Mouse (Mus musculus): ENCODE results near the gene Dusp1. TPM values are rescaled to one million over a fixed set of nuclear protein-coding genes. Genes with fewer than 3 reads are reported as not detected.

Dusp1 gene
- total and polyA plus RNA-seq, 3 experiments = 3.5 to 9.9 (median 5.6) TPM

GRCm38 (mm10) chr17:26563476-26563875 is 1.5 kb upstream of the Dusp1 start:
- peaks cover 39 to 52% of the 10 kb centered on the region in 2 experiments for H3K36me3 ChIP-seq (replicated peaks in 1 of 2; ENCODE audit: control insufficient read depth in 1 of 2, insufficient read depth in 1 of 2, low read length in 1 of 2)
- peak overlapping the region; percentile 85; the same call in 1 of the 2 replicates for H3K4me2 ChIP-seq (ENCODE audit: insufficient read depth, low read depth, poor library complexity, severe bottlenecking)
- no peak for TF ChIP-seq ELF1 (IDR thresholded peaks at IDR 0.05; ENCODE audit: low read depth, low read length)
- TF ChIP-seq MAFK (IDR thresholded peaks at IDR 0.05; ENCODE audit: insufficient replicate concordance, low read length) = no peak
- no peak for TF ChIP-seq BHLHE40 (IDR thresholded peaks at IDR 0.05; ENCODE audit: low read depth, low read length)
- no peak for TF ChIP-seq NELFE (IDR thresholded peaks at IDR 0.05; ENCODE audit: low read depth, low read length)
- TF ChIP-seq ETS1 (conservative IDR thresholded peaks at IDR 0.05; ENCODE audit: low read depth, low read length) = no peak
- no peak for TF ChIP-seq MAZ (IDR thresholded peaks at IDR 0.05; ENCODE audit: low read depth, low read length)
- TF ChIP-seq UBTF (IDR thresholded peaks at IDR 0.05; ENCODE audit: low read depth, low read length) = no peak
- TF ChIP-seq E2F4 (IDR thresholded peaks at IDR 0.05; ENCODE audit: insufficient replicate concordance, low read depth, low read length) = no peak
- no peak for TF ChIP-seq GABPA (IDR thresholded peaks at IDR 0.05; ENCODE audit: insufficient replicate concordance, low read depth, low read length)
- no peak for TF ChIP-seq ZKSCAN1 (IDR thresholded peaks at IDR 0.05; ENCODE audit: borderline replicate concordance, low read depth, low read length)
- no peak for TF ChIP-seq HCFC1 (IDR thresholded peaks at IDR 0.05; ENCODE audit: low read depth, low read length)
- TF ChIP-seq ZC3H11A (IDR thresholded peaks at IDR 0.05; ENCODE audit: low read depth, low read length) = no peak
- TF ChIP-seq JUN (IDR thresholded peaks at IDR 0.05; ENCODE audit: insufficient read depth, low read depth, low read length) = no peak
- no peak for TF ChIP-seq SIN3A (IDR thresholded peaks at IDR 0.05; ENCODE audit: low read length)
- no peak for TF ChIP-seq MYC (IDR thresholded peaks at IDR 0.05; ENCODE audit: low read depth, low read length)
- peaks cover 61% of the 10 kb centered on the region for H3K79me2 ChIP-seq (replicated peaks; ENCODE audit: control insufficient read depth, extremely low read depth, insufficient read depth, poor library complexity, severe bottlenecking)
- no peaks in the 10 kb centered on the region for H3K27me3 ChIP-seq (replicated peaks)
- peaks cover 8 to 46% of the 10 kb centered on the region in 2 experiments for H3K4me1 ChIP-seq (ENCODE audit: control insufficient read depth in 1 of 2, insufficient read depth in 2 of 2)
- H3K9ac ChIP-seq (ENCODE audit: insufficient read depth, low read depth) = no peak overlapping the region
- H3K4me3 ChIP-seq (replicated peaks in 1 of 3; ENCODE audit: low read depth in 2 of 3, low read length in 2 of 3, poor library complexity in 1 of 3) = no peak overlapping the region
- no peak for DNase-seq (ENCODE audit: extremely low read depth)
- in situ Hi-C loops (cut with MboI; ENCODE audit: low pct_ligation_motif_present, low pct_unique_long_range_greater_than_20kb, low sequenced_read_pairs) (no loop called here), dilution Hi-C loops (cut with MboI; ENCODE audit: extremely low pct_ligation_motif_present, extremely low pct_unique_long_range_greater_than_20kb, low sequenced_read_pairs) (no loop called here)
- no peak overlapping the region for H3K27ac ChIP-seq (ENCODE audit: insufficient read depth, low read depth)
- H3K9me3 ChIP-seq (replicated peaks; ENCODE audit: low read length) = peaks cover 17% of the 10 kb centered on the region

- Histone ChIP-seq H3K36me3 (replicated peaks in 1 of 2; ENCODE audit: control insufficient read depth in 1 of 2, insufficient read depth in 1 of 2, low read length in 1 of 2) (peaks cover 28 to 40% of the 10 kb centered on the region in 2 experiments), H3K4me3 (replicated peaks in 1 of 3; ENCODE audit: low read depth in 2 of 3, low read length in 2 of 3, poor library complexity in 1 of 3) (peak overlapping the region; percentile 75 to 97 (median 86)), H3K9ac (ENCODE audit: insufficient read depth, low read depth) (peak overlapping the region; percentile 51), H3K27me3 (replicated peaks) (no peaks in the 10 kb centered on the region), H3K9me3 (replicated peaks; ENCODE audit: low read length) (peaks cover 17% of the 10 kb centered on the region), H3K4me2 (ENCODE audit: insufficient read depth, low read depth, poor library complexity, severe bottlenecking) (peak overlapping the region; percentile 85), H3K79me2 (replicated peaks; ENCODE audit: control insufficient read depth, extremely low read depth, insufficient read depth, poor library complexity, severe bottlenecking) (peaks cover 51% of the 10 kb centered on the region), H3K4me1 (ENCODE audit: control insufficient read depth in 1 of 2, insufficient read depth in 2 of 2) (peaks cover 8 to 40% of the 10 kb centered on the region in 2 experiments), H3K27ac (ENCODE audit: insufficient read depth, low read depth) (peak overlapping the region; percentile 26; the same call in 1 of the 2 replicates)
- peak; percentile 50 for DNase-seq (ENCODE audit: extremely low read depth)
- peak; percentile 60 for TF ChIP-seq ETS1 (conservative IDR thresholded peaks at IDR 0.05; ENCODE audit: low read depth, low read length)
- peak; percentile 6; the same call in 1 of the 2 replicates for TF ChIP-seq SIN3A (IDR thresholded peaks at IDR 0.05; ENCODE audit: low read length)
- TF ChIP-seq TCF12 (IDR thresholded peaks at IDR 0.05; ENCODE audit: low read depth, low read length) = peak; percentile 66; the same call in 1 of the 2 replicates
- TF ChIP-seq MYC (IDR thresholded peaks at IDR 0.05; ENCODE audit: low read depth, low read length) = no peak
- no peak; the same call in 1 of the 2 replicates for TF ChIP-seq EP300 (IDR thresholded peaks at IDR 0.05; ENCODE audit: low read length)
- no peak for TF ChIP-seq NELFE (IDR thresholded peaks at IDR 0.05; ENCODE audit: low read depth, low read length)
- TF ChIP-seq POLR2AphosphoS2 (IDR thresholded peaks at IDR 0.05; ENCODE audit: low read depth, low read length) = no peak
- peak; percentile 67; the same call in 1 of the 2 replicates for TF ChIP-seq MEF2A (IDR thresholded peaks at IDR 0.05; ENCODE audit: borderline replicate concordance, low read depth, low read length)
- TF ChIP-seq NRF1 (IDR thresholded peaks at IDR 0.05; ENCODE audit: low read depth, low read length) = 0 out of 2 replicates have a peak, but pooled peaks have one; percentile 4
- TF ChIP-seq CHD1 (IDR thresholded peaks at IDR 0.05; ENCODE audit: low read depth, low read length) = no peak
- TF ChIP-seq RAD21 (IDR thresholded peaks at IDR 0.05; ENCODE audit: low read depth, low read length) = peak; percentile 5
- in situ Hi-C loops (cut with MboI; ENCODE audit: low pct_ligation_motif_present, low pct_unique_long_range_greater_than_20kb, low sequenced_read_pairs) = no loop called here
- dilution Hi-C loops (cut with MboI; ENCODE audit: extremely low pct_ligation_motif_present, extremely low pct_unique_long_range_greater_than_20kb, low sequenced_read_pairs) = no loop called here
Observed at GRCm38 (mm10) chr17:26562292-26562691, 364 bp upstream of the Dusp1 start.
